In genomic region chrX:136143711-136144110, GRCm38 (mm10) we compare ENCODE assay signal across 28 mouse cellular contexts. TPM values are rescaled to one million over a fixed set of nuclear protein-coding genes. Genes with fewer than 3 reads are reported as not detected.
DNase-seq lines count a peak whose midpoint lies in the region; ATAC-seq and TF ChIP-seq lines count a peak whose summit lies in the region.
"Had no signal": no experiment of that assay in that cellular context is flagged by ENCODE, and none has a peak within 500 bp of the region (broad histone marks: within the 10 kb centered on the region; RNA-seq: fewer than 3 reads in every experiment).

No protein-coding gene starts in this region.

- TF ChIP-seq CTCF in heart, postnatal 0 days (IDR thresholded peaks at IDR 0.05; ENCODE audit: low read depth): no peak
- no peak for TF ChIP-seq CTCF in heart, adult 2 months (IDR thresholded peaks at IDR 0.05)

- no peaks in the 10 kb centered on the region for H3K27me3 ChIP-seq in heart, embryonic 11.5 days (ENCODE audit: control insufficient read depth, insufficient read depth, low read length)
- no peaks in the 10 kb centered on the region for H3K27me3 ChIP-seq in heart, embryonic 14.5 days (ENCODE audit: control insufficient read depth, insufficient read depth, low read length)
- no peaks in the 10 kb centered on the region for H3K27me3 ChIP-seq in heart, postnatal 0 days (ENCODE audit: control insufficient read depth, insufficient read depth, low read length)
- H3K27me3 ChIP-seq in heart, adult 2 months (ENCODE audit: control insufficient read depth, insufficient read depth, low read length): no peaks in the 10 kb centered on the region
- H3K27me3 ChIP-seq: CH12.LX; forebrain, embryonic 13.5 days; hindbrain, embryonic 12.5 days; hindbrain, embryonic 15.5 days had no signal

- intact Hi-C loops in heart, postnatal 25 days (cut with DNase I): no loop called here
- intact Hi-C loops in heart, adult 2 months (cut with DNase I): no loop called here

- no peaks in the 10 kb centered on the region for H3K9me3 ChIP-seq in heart, embryonic 11.5 days (replicated peaks; ENCODE audit: control insufficient read depth, low read length)
- no peaks in the 10 kb centered on the region for H3K9me3 ChIP-seq in heart, embryonic 14.5 days (ENCODE audit: control insufficient read depth, low read length)
- no peaks in the 10 kb centered on the region for H3K9me3 ChIP-seq in heart, postnatal 0 days (replicated peaks; ENCODE audit: control insufficient read depth, low read length)
- H3K9me3 ChIP-seq: forebrain, embryonic 10.5 days; forebrain, embryonic 13.5 days; G1E; hindbrain, embryonic 12.5 days; hindbrain, embryonic 15.5 days had no signal

- no peak overlapping the region for H3K9ac ChIP-seq in heart, embryonic 11.5 days (ENCODE audit: low read depth, low read length)
- peak overlapping the region; percentile 42; the same call in 1 of the 2 replicates for H3K9ac ChIP-seq in heart, embryonic 14.5 days (ENCODE audit: low read length)
- peak overlapping the region; percentile 40; the same call in 1 of the 2 replicates for H3K9ac ChIP-seq in heart, postnatal 0 days (replicated peaks; ENCODE audit: low read depth, low read length)
- no peak overlapping the region for H3K9ac ChIP-seq in heart, adult 2 months (ENCODE audit: low read depth, low read length)
- H3K9ac ChIP-seq: forebrain, embryonic 13.5 days; hindbrain, embryonic 12.5 days; hindbrain, embryonic 15.5 days had no signal

- H3K4me2 ChIP-seq in heart, embryonic 11.5 days: peak overlapping the region; percentile 45
- peak overlapping the region; percentile 52 for H3K4me2 ChIP-seq in heart, embryonic 14.5 days (ENCODE audit: low read length)
- H3K4me2 ChIP-seq in heart, postnatal 0 days (ENCODE audit: low read depth, low read length): peak overlapping the region; percentile 47
- H3K4me2 ChIP-seq: forebrain, embryonic 13.5 days; hindbrain, embryonic 12.5 days; hindbrain, embryonic 15.5 days had no signal

- no peak for DNase-seq in heart, postnatal 25 days (ENCODE audit: low spot score)
- DNase-seq in heart, adult 18-20 months: no peak
- DNase-seq in heart, postnatal 0 days (ENCODE audit: low spot score): peak; percentile 19
- no peak for DNase-seq in heart, adult 2 months
- DNase-seq: adrenal gland, postnatal 10 days; adrenal gland, postnatal 36 days; B cell, adult 2 months; cerebellum, adult 18-20 months; cerebellum, adult 9-10 months; cerebellum, postnatal 14 days; gastrocnemius, postnatal 10 days; gastrocnemius, postnatal 36 days; kidney, adult 18-20 months; kidney, adult 9 months had no signal

- no peaks in the 10 kb centered on the region for H3K36me3 ChIP-seq in heart, embryonic 11.5 days (ENCODE audit: control insufficient read depth, insufficient read depth, low read length)
- no peaks in the 10 kb centered on the region for H3K36me3 ChIP-seq in heart, embryonic 14.5 days (ENCODE audit: control insufficient read depth, insufficient read depth, low read length)
- H3K36me3 ChIP-seq in heart, postnatal 0 days (replicated peaks; ENCODE audit: control insufficient read depth, insufficient read depth, low read length): no peaks in the 10 kb centered on the region
- no peaks in the 10 kb centered on the region for H3K36me3 ChIP-seq in heart, adult 2 months (ENCODE audit: control insufficient read depth, insufficient read depth, low read length)
- H3K36me3 ChIP-seq: forebrain, embryonic 10.5 days; G1E; hindbrain, embryonic 12.5 days; hindbrain, embryonic 15.5 days had no signal

- no peak for ATAC-seq in heart, embryonic 11.5 days (replicated peaks; ENCODE audit: insufficient number of reproducible peaks, low FRiP score, low TSS enrichment)
- peak; percentile 8; the same call in 1 of the 2 replicates for ATAC-seq in heart, embryonic 14.5 days (ENCODE audit: insufficient number of reproducible peaks, insufficient read depth, low FRiP score, low read depth)
- ATAC-seq in heart, postnatal 0 days (ENCODE audit: insufficient read depth, low read depth): peak; percentile 72
- ATAC-seq: forebrain, embryonic 13.5 days; forebrain, embryonic 16.5 days; Patski had no signal

- H3K79me2 ChIP-seq in heart, adult 2 months (replicated peaks; ENCODE audit: control insufficient read depth, insufficient read depth, low read length): no peaks in the 10 kb centered on the region

- H3K4me1 ChIP-seq in heart, embryonic 11.5 days (ENCODE audit: control insufficient read depth, insufficient read depth, low read length): no peaks in the 10 kb centered on the region
- H3K4me1 ChIP-seq in heart, embryonic 14.5 days (ENCODE audit: control insufficient read depth in 2 of 2, insufficient read depth in 2 of 2, low read length in 2 of 2): no peaks in the 10 kb centered on the region
- H3K4me1 ChIP-seq in heart, postnatal 0 days (ENCODE audit: control insufficient read depth, insufficient read depth): no peaks in the 10 kb centered on the region
- H3K4me1 ChIP-seq in heart, adult 2 months (ENCODE audit: control insufficient read depth, insufficient read depth, low read length): no peaks in the 10 kb centered on the region
- H3K4me1 ChIP-seq: forebrain, embryonic 13.5 days; hindbrain, embryonic 12.5 days; hindbrain, embryonic 15.5 days had no signal

- H3K27ac ChIP-seq in heart, embryonic 11.5 days (ENCODE audit: low read depth, low read length): peak overlapping the region; percentile 81
- peak overlapping the region; percentile 88 to 89 for H3K27ac ChIP-seq in heart, embryonic 14.5 days (replicated peaks in 1 of 2; ENCODE audit: control insufficient read depth in 1 of 2, insufficient read depth in 1 of 2, low read depth in 2 of 2, low read length in 2 of 2)
- H3K27ac ChIP-seq in heart, postnatal 0 days (ENCODE audit: low read depth): peak overlapping the region; percentile 74
- H3K27ac ChIP-seq in heart, adult 2 months: no peak overlapping the region
- H3K27ac ChIP-seq: forebrain, embryonic 10.5 days; forebrain, embryonic 13.5 days; hindbrain, embryonic 12.5 days; hindbrain, embryonic 15.5 days had no signal

- no peak for TF ChIP-seq POLR2A in heart, adult 2 months (IDR thresholded peaks at IDR 0.05; ENCODE audit: insufficient read depth, low read depth, low read length)

- WGBS in heart, embryonic 11.5 days (ENCODE audit: insufficient replicate concordance): 45% methylated on average over 2 of the region's 2 CpGs
- 31% methylated on average over 2 of the region's 2 CpGs for WGBS in heart, embryonic 14.5 days
- 40% methylated on average over 2 of the region's 2 CpGs for WGBS in heart, postnatal 0 days
- WGBS in heart, adult 2 months: 47% methylated on average over 2 of the region's 2 CpGs

- no peak for TF ChIP-seq EP300 in heart, postnatal 0 days (IDR thresholded peaks at IDR 0.05; ENCODE audit: low read depth)
- no peak for TF ChIP-seq EP300 in heart, adult 2 months (IDR thresholded peaks at IDR 0.05; ENCODE audit: insufficient read depth, low read depth, low read length)

- no peak overlapping the region for H3K4me3 ChIP-seq in heart, embryonic 11.5 days (ENCODE audit: low read depth, low read length)
- H3K4me3 ChIP-seq in heart, embryonic 14.5 days (ENCODE audit: control insufficient read depth in 1 of 2, insufficient read depth in 1 of 2, low read depth in 1 of 2, low read length in 2 of 2): no peak overlapping the region
- no peak overlapping the region for H3K4me3 ChIP-seq in heart, postnatal 0 days (ENCODE audit: low read depth, low read length)
- H3K4me3 ChIP-seq in heart, adult 2 months: no peak overlapping the region
- H3K4me3 ChIP-seq: forebrain, embryonic 10.5 days; forebrain, embryonic 13.5 days; hindbrain, embryonic 12.5 days; hindbrain, embryonic 15.5 days had no signal

RNA-seq across cellular contexts. Expression of gene Bex4, which starts 4.9 kb away (rescaled TPM):
- polyA plus RNA-seq in heart, embryonic 11.5 days (2014; fragmentation: Nextera tagmentation; extraction: Ambion mirVana): 221 and 236 TPM in 2 replicates
- 1 to 10 TPM in 1 of 2 experiments, under 1 TPM in 1; 0.83 to 1.1 TPM for total RNA-seq in heart, postnatal 25 days (2021)
- 215 and 217 TPM in 2 replicates for polyA plus RNA-seq in heart, embryonic 14.5 days (2014; fragmentation: Nextera tagmentation; extraction: Ambion mirVana)
- total RNA-seq in heart, adult 18-20 months (2021): under 1 TPM; 0.87 to 0.98 TPM
- total RNA-seq in heart, postnatal 0 days (2014; rRNA removed; ENCODE audit: low replicate concordance): 13.8 and 15.5 TPM in 2 replicates
- 93.8 and 119 TPM in 2 replicates for polyA plus RNA-seq in heart, postnatal 0 days (2015; fragmentation: Nextera tagmentation; extraction: Ambion mirVana)
- total RNA-seq in heart, adult 2 months (2021): 1 to 10 TPM in 1 of 2 experiments, under 1 TPM in 1; 0.44 to 1.3 TPM
- polyA plus RNA-seq in heart, adult 2 months (2012; rRNA removed): 0.44 and 0.66 TPM in 2 replicates
- total RNA-seq: CH12.LX; gastrocnemius, adult 18-20 months; gastrocnemius, postnatal 10 days; gastrocnemius, postnatal 36 days had no signal
- polyA plus RNA-seq: Patski had no signal

RNA-seq across cellular contexts. Expression of gene Tceal8, which starts 28.4 kb away (rescaled TPM):
- polyA plus RNA-seq in heart, embryonic 11.5 days (2014; fragmentation: Nextera tagmentation; extraction: Ambion mirVana): 281 and 290 TPM in 2 replicates
- 10 to 100 TPM; 20.6 to 23.8 TPM for total RNA-seq in heart, postnatal 25 days (2021)
- 263 and 279 TPM in 2 replicates for polyA plus RNA-seq in heart, embryonic 14.5 days (2014; fragmentation: Nextera tagmentation; extraction: Ambion mirVana)
- total RNA-seq in heart, adult 18-20 months (2021): 10 to 100 TPM; 12.3 to 14.7 TPM
- total RNA-seq in heart, postnatal 0 days (2014; rRNA removed; ENCODE audit: low replicate concordance): 162 and 180 TPM in 2 replicates
- polyA plus RNA-seq in heart, postnatal 0 days (2015; fragmentation: Nextera tagmentation; extraction: Ambion mirVana): 202 and 229 TPM in 2 replicates
- total RNA-seq in heart, adult 2 months (2021): 10 to 100 TPM; 14.4 to 15.4 TPM
- polyA plus RNA-seq in heart, adult 2 months (2012; rRNA removed): 7.8 and 15.1 TPM in 2 replicates

RNA-seq across cellular contexts. Expression of gene Nxf3, which starts 58.7 kb away (rescaled TPM):
- 0.53 and 0.56 TPM in 2 replicates for polyA plus RNA-seq in heart, embryonic 11.5 days (2014; fragmentation: Nextera tagmentation; extraction: Ambion mirVana)
- total RNA-seq in heart, postnatal 25 days (2021): under 1 TPM in 1 of 2 experiments, not detected in 1; 0.22 TPM
- 0.42 and 0.59 TPM in 2 replicates for polyA plus RNA-seq in heart, embryonic 14.5 days (2014; fragmentation: Nextera tagmentation; extraction: Ambion mirVana)
- not detected for total RNA-seq in heart, adult 18-20 months (2021)
- total RNA-seq in heart, postnatal 0 days (2014; rRNA removed; ENCODE audit: low replicate concordance): not detected in 2 replicates
- polyA plus RNA-seq in heart, postnatal 0 days (2015; fragmentation: Nextera tagmentation; extraction: Ambion mirVana): 0.29 and 0.57 TPM in 2 replicates
- not detected for total RNA-seq in heart, adult 2 months (2021)
- polyA plus RNA-seq in heart, adult 2 months (2012; rRNA removed): 0.04 and 0.47 TPM in 2 replicates
- total RNA-seq: adrenal gland, adult 18-20 months; adrenal gland, postnatal 10 days; adrenal gland, postnatal 36 days; gastrocnemius, adult 18-20 months; gastrocnemius, postnatal 10 days; gastrocnemius, postnatal 36 days; granulocyte monocyte progenitor cell, adult 5-6 weeks; hematopoietic stem cell, adult 5-6 weeks had no signal
- polyA plus RNA-seq: forebrain, embryonic 10.5 days; forebrain, embryonic 13.5 days; hindbrain, embryonic 12.5 days; hindbrain, embryonic 15.5 days; Patski had no signal

RNA-seq across cellular contexts. Expression of gene Tceal5, which starts 60.0 kb away (rescaled TPM):
- 4.0 and 5.9 TPM in 2 replicates for polyA plus RNA-seq in heart, embryonic 11.5 days (2014; fragmentation: Nextera tagmentation; extraction: Ambion mirVana)
- under 1 TPM; 0.50 to 0.94 TPM for total RNA-seq in heart, postnatal 25 days (2021)
- 5.6 and 6.9 TPM in 2 replicates for polyA plus RNA-seq in heart, embryonic 14.5 days (2014; fragmentation: Nextera tagmentation; extraction: Ambion mirVana)
- under 1 TPM in 1 of 2 experiments, not detected in 1; 0.67 TPM for total RNA-seq in heart, adult 18-20 months (2021)
- total RNA-seq in heart, postnatal 0 days (2014; rRNA removed; ENCODE audit: low replicate concordance): 0.39 TPM in 1 of 2 replicates, not detected in the other
- polyA plus RNA-seq in heart, postnatal 0 days (2015; fragmentation: Nextera tagmentation; extraction: Ambion mirVana): 13.4 and 15.0 TPM in 2 replicates
- total RNA-seq in heart, adult 2 months (2021): under 1 TPM; 0.26 to 0.68 TPM
- polyA plus RNA-seq in heart, adult 2 months (2012; rRNA removed): 0.14 TPM in 1 of 2 replicates, not detected in the other
- total RNA-seq: granulocyte monocyte progenitor cell, adult 5-6 weeks had no signal
- polyA plus RNA-seq: Patski had no signal

Comparison
In these comparisons a context has a peak if more than half of its experiments do, and no peak if none do; other contexts are left out.
1. H3K9ac ChIP-seq: peak in heart, embryonic 14.5 days (single experiment) and heart, postnatal 0 days (single experiment); none in heart, embryonic 11.5 days (single experiment) and heart, adult 2 months (single experiment).
2. Peak in every context shown above with its lines, with median percentiles within 50 percentile points of each other: H3K4me2 ChIP-seq.